Mouse (Mus musculus) naive thymus-derived CD4-positive, alpha-beta T cell, adult 2 months (primary cell): ENCODE measurements around the gene Slc35f1.
"Not testable (repeated sequence)": the region's sequence is repeated elsewhere in the genome, so short reads cannot be mapped to it uniquely, and the experiment has no call there.

Experiments used
- DNase-seq: peaks from one replicate; pipeline ENCODE4 v3.0.0-alpha.2; 2011; ENCODE audit warnings: low read depth

Slc35f1 gene

DNA sequence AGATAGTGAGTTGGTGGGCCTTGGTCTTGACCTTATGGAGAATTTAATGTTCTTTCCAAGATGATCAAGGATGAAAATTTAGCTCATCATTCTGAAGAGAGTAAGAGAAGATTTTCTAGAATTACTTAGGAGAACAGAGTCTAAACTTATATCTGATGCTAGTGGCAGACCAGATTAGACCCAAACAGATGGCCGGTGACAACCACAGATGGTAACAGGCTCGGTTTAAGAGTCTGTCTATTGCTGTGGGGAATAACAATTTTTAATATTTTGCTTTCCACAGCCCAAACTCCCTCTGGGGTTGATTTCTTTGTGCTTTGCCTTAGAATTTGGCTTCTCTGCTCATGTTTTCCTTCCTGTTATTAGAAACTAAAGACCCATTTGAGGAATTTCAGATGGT, 96.7 kb downstream of the Slc35f1 start:
- no peak for DNase-seq

- DNase-seq = no peak
These were observed 101.2 kb downstream of the Slc35f1 start for GRCm38 (mm10) chr10:52791560-52791959.

GRCm38 (mm10) chr10:52797454-52797853, 107.1 kb downstream of the Slc35f1 start:
- no peak for DNase-seq

- no peak for DNase-seq
These were observed 117.5 kb downstream of the Slc35f1 start for GRCm38 (mm10) chr10:52807808-52808207.

DNA sequence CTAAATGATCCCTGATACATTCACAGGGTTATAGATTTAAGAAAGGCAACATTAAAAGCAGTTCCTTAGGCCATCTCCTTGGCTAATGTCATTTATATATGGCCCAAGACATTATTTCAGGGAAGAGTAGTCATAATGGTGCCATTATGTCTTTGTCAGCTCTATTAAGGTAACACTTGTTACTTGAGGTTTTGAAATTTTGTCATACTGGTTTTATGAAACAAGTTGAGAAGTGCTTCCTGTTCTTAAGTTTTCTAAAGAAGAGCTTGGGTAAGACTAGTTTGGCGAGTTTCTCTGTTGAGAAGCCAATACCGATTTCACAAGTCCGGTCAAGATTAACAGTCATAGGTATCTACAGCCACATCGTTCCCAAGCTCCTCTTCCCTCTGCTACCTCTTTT, 122.5 kb downstream of the Slc35f1 start:
- DNase-seq = no peak

DNA sequence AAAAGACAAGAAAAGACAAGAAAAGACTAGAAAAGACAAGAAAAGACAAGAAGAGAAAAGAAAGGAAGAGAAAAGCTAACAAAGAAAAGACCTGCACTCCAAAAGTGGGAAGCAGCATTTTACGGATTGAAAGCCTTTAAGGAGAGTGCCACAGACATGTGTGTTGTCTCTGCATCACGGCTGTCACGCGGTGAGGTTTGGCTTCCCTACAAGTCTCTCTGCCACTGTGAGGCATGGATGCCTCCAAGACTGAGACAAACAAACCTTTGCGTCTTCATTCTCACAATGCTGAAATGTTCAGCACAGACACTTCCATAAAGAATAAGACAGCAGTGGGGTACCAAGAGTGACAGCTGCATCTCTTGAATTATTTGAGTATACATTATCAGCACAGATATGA, 124.0 kb downstream of the Slc35f1 start:
- no peak for DNase-seq

- no peak for DNase-seq
These were observed 129.3 kb downstream of the Slc35f1 start for GRCm38 (mm10) chr10:52819661-52820060.

- DNase-seq = no peak
These were observed 132.6 kb downstream of the Slc35f1 start for GRCm38 (mm10) chr10:52822909-52823308.

GRCm38 (mm10) chr10:52825746-52826145, 135.4 kb downstream of the Slc35f1 start:
- DNase-seq = no peak

GRCm38 (mm10) chr10:52840819-52841218, 150.5 kb downstream of the Slc35f1 start:
- no peak for DNase-seq

DNA sequence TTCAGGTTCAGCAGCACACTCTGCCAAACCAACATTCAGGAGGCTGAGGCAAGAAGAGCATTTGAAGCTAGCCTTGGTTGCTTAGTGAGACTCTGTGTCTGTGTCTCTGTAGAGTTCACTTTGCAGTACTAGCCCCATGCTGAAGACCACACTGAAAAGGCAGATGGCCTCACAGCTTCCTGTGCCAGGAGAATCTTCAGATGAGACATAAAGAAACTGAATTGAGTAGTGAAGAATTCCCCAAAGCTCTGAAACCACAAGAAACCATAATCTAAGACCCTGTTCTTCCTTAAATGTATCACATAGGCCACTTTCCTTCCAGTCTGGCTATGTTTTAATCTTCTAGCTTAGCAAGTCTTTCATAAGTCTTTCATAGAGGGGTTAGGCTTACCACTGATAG, 161.7 kb downstream of the Slc35f1 start:
- no peak for DNase-seq

DNA sequence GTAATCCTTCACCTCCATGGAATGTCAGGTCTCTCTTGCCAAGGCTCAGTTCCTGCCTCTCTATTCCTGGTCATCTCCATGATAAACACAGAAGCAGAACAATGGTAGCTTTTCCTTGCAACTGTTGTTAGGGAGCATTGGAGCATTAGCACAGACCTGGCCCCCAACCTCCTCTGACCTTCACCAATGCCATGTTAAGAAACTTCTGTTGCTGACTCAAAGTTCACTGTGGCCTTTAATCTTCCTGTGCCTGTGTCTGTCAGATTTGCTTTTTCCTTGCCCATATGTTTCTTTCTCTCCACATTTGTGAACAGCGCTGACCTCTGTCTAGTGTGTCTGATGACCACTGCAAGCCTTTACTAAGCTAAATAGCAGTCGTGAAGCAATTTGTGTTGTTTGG, 170.5 kb downstream of the Slc35f1 start:
- no peak for DNase-seq

DNA sequence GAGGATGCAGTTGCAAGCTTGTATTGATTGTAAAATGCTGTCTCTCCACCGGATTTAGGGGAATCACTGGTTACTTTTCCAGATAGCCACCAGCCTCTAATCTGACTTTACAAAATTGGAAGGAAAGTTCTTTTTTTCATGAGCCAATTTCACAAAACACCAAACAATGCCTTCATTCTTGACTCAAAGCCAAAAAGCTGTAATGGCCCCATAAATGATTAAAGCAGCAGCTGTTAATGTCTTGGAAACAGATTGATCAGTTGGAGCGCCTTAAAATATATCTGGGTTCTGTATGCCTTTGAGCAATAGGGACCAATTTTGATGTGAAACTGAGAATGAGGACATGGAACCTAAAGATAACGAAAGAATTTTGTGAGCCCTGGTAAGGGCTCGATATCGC, 174.6 kb downstream of the Slc35f1 start:
- DNase-seq = no peak

- DNase-seq = no peak
These were observed 180.8 kb downstream of the Slc35f1 start for GRCm38 (mm10) chr10:52871110-52871509.

- DNase-seq = no peak
These were observed 183.8 kb downstream of the Slc35f1 start for GRCm38 (mm10) chr10:52874133-52874532.

DNA sequence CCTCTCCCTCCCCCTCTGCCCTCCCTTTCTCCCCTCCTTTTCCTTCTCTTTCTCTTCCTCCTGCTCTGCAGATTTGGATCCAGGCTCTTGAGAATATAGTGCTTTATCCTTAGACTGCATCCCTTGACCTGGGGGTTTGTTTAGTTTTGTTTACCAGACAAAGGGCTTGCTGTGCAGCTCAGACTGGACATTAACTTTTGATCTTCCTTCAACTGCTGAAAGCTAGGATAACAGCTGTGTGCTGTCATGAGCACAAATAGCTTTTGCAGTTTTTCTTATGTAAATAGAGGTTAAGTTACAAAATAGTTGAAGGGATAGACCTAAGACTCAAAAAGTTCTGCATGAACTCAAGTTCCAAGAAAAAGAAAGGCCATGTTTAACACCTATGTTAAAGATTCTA, 184.4 kb downstream of the Slc35f1 start:
- no peak for DNase-seq

DNA sequence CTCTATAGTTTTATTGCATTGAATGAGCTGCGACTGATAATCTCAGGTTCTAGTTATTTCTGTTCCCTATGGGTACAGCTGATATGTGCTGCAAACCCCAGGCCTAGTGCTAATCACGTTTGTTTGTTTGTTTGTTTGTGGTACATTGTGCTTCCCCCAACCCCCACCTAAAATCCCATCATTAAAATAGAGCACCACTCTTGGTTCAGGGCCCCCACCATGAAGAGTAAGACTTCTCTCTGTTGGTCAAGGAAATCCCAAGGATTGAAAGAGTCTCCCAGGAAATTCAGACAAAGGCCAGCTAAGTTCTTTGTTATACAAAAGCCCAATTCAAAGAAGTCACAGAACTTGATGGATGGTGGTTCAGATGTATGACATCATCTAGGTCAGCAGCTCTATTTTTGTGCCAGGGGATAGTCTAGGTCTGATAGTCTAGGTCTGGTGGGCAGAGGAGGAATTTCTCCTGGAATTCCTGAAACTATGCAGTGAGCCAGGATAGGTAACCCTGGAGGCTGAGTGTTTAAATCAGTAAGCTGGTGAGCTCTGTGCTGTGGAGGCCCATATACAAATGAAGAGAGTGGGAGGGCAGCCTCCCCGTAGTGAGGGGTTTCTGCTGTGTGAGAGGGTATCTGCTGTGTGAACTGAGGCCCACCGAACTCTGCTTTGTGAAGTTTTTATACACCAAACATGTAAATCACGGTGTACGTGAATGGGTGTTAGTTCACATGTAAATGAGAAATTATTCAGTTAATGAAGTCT, 187.1 kb downstream of the Slc35f1 start:
- DNase-seq = no peak

GRCm38 (mm10) chr10:52878093-52878801, 187.9 kb downstream of the Slc35f1 start:
- no peak for DNase-seq

GRCm38 (mm10) chr10:52896724-52897123, 206.4 kb downstream of the Slc35f1 start:
- not testable (repeated sequence) for DNase-seq

- DNase-seq = no peak
These were observed 214.6 kb downstream of the Slc35f1 start for GRCm38 (mm10) chr10:52904914-52905313.

GRCm38 (mm10) chr10:52911762-52912161, 221.4 kb downstream of the Slc35f1 start:
- DNase-seq = no peak

DNA sequence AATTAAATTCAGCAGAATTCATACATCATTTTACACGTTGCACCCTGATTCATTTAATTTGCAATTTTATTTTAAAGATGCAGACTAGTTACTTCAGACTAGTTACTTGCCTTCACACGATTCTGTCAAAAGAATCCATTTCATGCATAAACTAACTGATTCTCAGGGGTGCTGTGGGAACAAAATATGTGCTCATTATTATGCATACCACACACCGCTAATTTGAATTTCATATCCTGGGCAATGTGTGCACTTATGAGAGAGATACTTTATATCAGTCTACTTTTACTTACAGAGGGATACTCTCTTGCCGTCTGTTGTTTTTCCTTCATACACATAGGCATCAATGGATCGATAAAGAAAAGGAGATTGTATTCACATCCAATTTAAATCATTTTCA, 228.4 kb downstream of the Slc35f1 start:
- no peak for DNase-seq

DNA sequence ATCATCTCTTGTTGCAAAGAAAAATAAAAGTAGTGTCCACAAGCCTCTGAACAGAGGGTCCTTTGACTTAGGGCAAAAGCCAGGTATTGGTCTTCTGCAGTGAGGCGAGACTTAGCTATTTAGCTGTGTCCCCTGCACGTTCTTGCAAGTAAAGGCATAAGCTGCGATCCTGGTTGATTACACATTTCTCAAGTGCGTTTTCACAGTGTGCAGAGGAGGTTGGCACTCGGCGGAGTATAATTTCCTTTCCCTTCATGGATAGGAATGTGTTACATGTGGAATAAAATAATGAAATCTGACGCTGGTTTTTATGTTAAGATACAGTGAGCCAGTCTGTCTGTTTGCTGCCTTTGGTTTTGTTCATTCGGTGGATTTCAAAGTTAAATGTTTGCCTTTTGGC, 232.8 kb downstream of the Slc35f1 start:
- no peak for DNase-seq

- no peak for DNase-seq
These were observed 236.0 kb downstream of the Slc35f1 start for GRCm38 (mm10) chr10:52926330-52926729.
